Comparison of ENCODE assay signal across 10 mouse cellular contexts in the genomic region with DNA sequence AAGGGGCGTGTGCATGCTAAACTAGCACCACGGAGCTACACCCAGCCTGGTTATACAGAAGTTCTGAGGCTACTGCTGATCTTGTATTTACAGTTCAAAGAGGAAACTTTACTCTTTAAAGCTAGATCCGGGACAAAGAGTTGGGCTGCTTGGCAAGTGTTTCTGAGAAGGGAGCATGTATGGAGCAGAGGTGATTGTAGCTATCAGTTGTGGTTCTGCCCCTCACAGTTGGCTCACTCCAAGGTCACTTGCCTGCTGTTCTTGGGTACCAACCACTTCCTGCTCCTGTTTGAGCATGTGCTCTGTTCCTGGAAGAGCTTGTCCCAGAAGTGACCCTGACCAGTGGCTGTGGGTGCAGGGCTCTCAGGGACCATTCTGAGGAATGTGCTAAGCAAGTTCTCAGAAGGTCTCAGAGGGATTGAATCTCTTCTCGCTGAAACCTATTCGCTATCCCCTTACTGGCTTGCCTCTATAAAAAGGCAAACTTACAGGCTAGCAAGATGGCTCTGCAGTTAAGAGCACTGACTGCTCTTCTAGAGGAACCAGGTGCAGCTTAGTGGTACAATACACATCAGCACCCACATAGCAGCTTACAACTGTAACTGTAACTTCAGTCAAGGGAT.
DNase-seq lines count a peak whose midpoint lies in the region; ATAC-seq lines count a peak whose summit lies in the region.
"Had no signal": no experiment of that assay in that cellular context is flagged by ENCODE, and none has a peak within 500 bp of the region (broad histone marks: within the 10 kb centered on the region; RNA-seq: fewer than 3 reads in every experiment).

No protein-coding gene starts in this region.

- 81% methylated on average over 5 of the region's 5 CpGs for WGBS in midbrain, embryonic 11.5 days
- WGBS in midbrain, embryonic 13.5 days, result 81% methylated on average over 5 of the region's 5 CpGs
- 78% methylated on average over 5 of the region's 5 CpGs for WGBS in embryonic facial prominence, embryonic 10.5 days

- DNase-seq in midbrain, embryonic 11.5 days (ENCODE audit: low spot score, missing footprints), result peak; percentile 62
- peak; percentile 11 to 30 for DNase-seq in lung, postnatal 4 days
- peak; percentile 57 for DNase-seq in yolk sac, embryonic 10.5 days (ENCODE audit: low spot score)
- no peak for DNase-seq in embryonic facial prominence, embryonic 10.5 days (ENCODE audit: low spot score)
- no peak for DNase-seq in right cerebral cortex, adult 18-20 months
- DNase-seq: kidney, adult 18-20 months; midbrain, embryonic 14.5 days had no signal

- H3K4me3 ChIP-seq in midbrain, embryonic 11.5 days (ENCODE audit: low read depth, low read length), result no peak overlapping the region
- H3K4me3 ChIP-seq in midbrain, embryonic 13.5 days (replicated peaks), result no peak overlapping the region
- no peak overlapping the region for H3K4me3 ChIP-seq in embryonic facial prominence, embryonic 10.5 days
- H3K4me3 ChIP-seq: forebrain, embryonic 15.5 days had no signal

- no peak for ATAC-seq in midbrain, embryonic 11.5 days (ENCODE audit: low FRiP score)
- no peak for ATAC-seq in midbrain, embryonic 13.5 days
- peak; percentile 10; the same call in 1 of the 2 replicates for ATAC-seq in common myeloid progenitor, adult 5-6 weeks (replicated peaks; ENCODE audit: low read depth, poor library complexity, severe bottlenecking)
- ATAC-seq: forebrain, embryonic 15.5 days had no signal

- no peak overlapping the region for H3K27ac ChIP-seq in midbrain, embryonic 11.5 days (ENCODE audit: low read depth, low read length)
- no peak overlapping the region for H3K27ac ChIP-seq in midbrain, embryonic 13.5 days
- no peak overlapping the region for H3K27ac ChIP-seq in embryonic facial prominence, embryonic 10.5 days (replicated peaks)
- H3K27ac ChIP-seq: forebrain, embryonic 15.5 days had no signal

- H3K27me3 ChIP-seq in midbrain, embryonic 11.5 days (ENCODE audit: control insufficient read depth, insufficient read depth, low read length), result no peaks in the 10 kb centered on the region; the same call in 1 of the 2 replicates
- H3K27me3 ChIP-seq in midbrain, embryonic 13.5 days, result no peaks in the 10 kb centered on the region
- peaks cover 40% of the 10 kb centered on the region for H3K27me3 ChIP-seq in embryonic facial prominence, embryonic 10.5 days (replicated peaks; ENCODE audit: low read depth, poor library complexity, severe bottlenecking)
- H3K27me3 ChIP-seq: forebrain, embryonic 15.5 days had no signal

- H3K9ac ChIP-seq in midbrain, embryonic 11.5 days (ENCODE audit: low read length), result no peak overlapping the region
- H3K9ac ChIP-seq in midbrain, embryonic 13.5 days (replicated peaks), result no peak overlapping the region
- H3K9ac ChIP-seq: forebrain, embryonic 15.5 days had no signal

- no peaks in the 10 kb centered on the region for H3K9me3 ChIP-seq in midbrain, embryonic 11.5 days (ENCODE audit: control insufficient read depth, low read length)
- H3K9me3 ChIP-seq in midbrain, embryonic 13.5 days, result no peaks in the 10 kb centered on the region
- H3K9me3 ChIP-seq in embryonic facial prominence, embryonic 10.5 days, result no peaks in the 10 kb centered on the region
- H3K9me3 ChIP-seq: forebrain, embryonic 15.5 days had no signal

- H3K36me3 ChIP-seq in midbrain, embryonic 11.5 days (ENCODE audit: control insufficient read depth, insufficient read depth, low read length), result no peaks in the 10 kb centered on the region
- no peaks in the 10 kb centered on the region for H3K36me3 ChIP-seq in midbrain, embryonic 13.5 days
- H3K36me3 ChIP-seq in embryonic facial prominence, embryonic 10.5 days (replicated peaks), result no peaks in the 10 kb centered on the region
- H3K36me3 ChIP-seq: forebrain, embryonic 15.5 days had no signal

- H3K4me1 ChIP-seq in midbrain, embryonic 11.5 days (ENCODE audit: control insufficient read depth, insufficient read depth, low read length), result peaks cover 3% of the 10 kb centered on the region; the same call in 1 of the 2 replicates
- H3K4me1 ChIP-seq in midbrain, embryonic 13.5 days (replicated peaks), result 0 out of 2 replicates have a peak, but pooled peaks cover 7% of the 10 kb centered on the region
- peaks cover 35% of the 10 kb centered on the region for H3K4me1 ChIP-seq in embryonic facial prominence, embryonic 10.5 days
- H3K4me1 ChIP-seq: forebrain, embryonic 15.5 days had no signal

- no peak overlapping the region for H3K4me2 ChIP-seq in midbrain, embryonic 11.5 days
- no peak overlapping the region for H3K4me2 ChIP-seq in midbrain, embryonic 13.5 days (replicated peaks)
- H3K4me2 ChIP-seq: forebrain, embryonic 15.5 days had no signal

Comparison
In these comparisons a context has a peak if more than half of its experiments do, and no peak if none do; other contexts are left out.
1. DNase-seq: peak in midbrain, embryonic 11.5 days (single experiment), lung, postnatal 4 days (2 of 2) and yolk sac, embryonic 10.5 days (single experiment); none in embryonic facial prominence, embryonic 10.5 days (single experiment) and right cerebral cortex, adult 18-20 months (single experiment).